Mouse (Mus musculus): ENCODE measurements around the gene Cubn. TPM values are rescaled to one million over a fixed set of nuclear protein-coding genes. Genes with fewer than 3 reads are reported as not detected.

Gene Cubn
- 0.27 and 0.30 TPM in 2 replicates for polyA plus RNA-seq (2016; fragmentation: Nextera tagmentation; extraction: Ambion mirVana)

- DNase-seq (ENCODE audit: low spot score), result no peak
- Histone ChIP-seq H3K27me3 (ENCODE audit: insufficient read depth, poor library complexity, severe bottlenecking) (no peaks in the 10 kb centered on the region), H3K4me3 (no peak within 1 kb of the TSS), H3K4me1 (replicated peaks) (peaks cover 9% of the 10 kb centered on the region; the same call in 1 of the 2 replicates), H3K9me3 (no peaks in the 10 kb centered on the region), H3K36me3 (no peaks in the 10 kb centered on the region), H3K27ac (0 out of 2 replicates have a peak within 1 kb of the TSS, but pooled peaks have one; percentile 45)
- WGBS, result 47% methylated on average over 8 of the region's 8 CpGs
Measured at GRCm38 (mm10) chr2:13491734-13492133, at the start of gene Cubn. Gene Cubn, minus strand, starts transcription at chr2:13491813.

GRCm38 (mm10) chr2:13539860-13540259, 48.2 kb upstream of the Cubn start:
- 87% methylated on average over 1 of the region's 1 CpGs for WGBS
- H3K36me3 ChIP-seq, result no peaks in the 10 kb centered on the region

GRCm38 (mm10) chr2:13538704-13539377, 47.2 kb upstream of the Cubn start:
- H3K36me3 ChIP-seq, result no peaks in the 10 kb centered on the region
- H3K9me3 ChIP-seq, result no peaks in the 10 kb centered on the region
- no peak overlapping the region for H3K4me3 ChIP-seq
- no peak overlapping the region for H3K27ac ChIP-seq
- WGBS, result 76% methylated on average over 6 of the region's 6 CpGs
- DNase-seq (ENCODE audit: low spot score), result no peak
- peaks cover 9% of the 10 kb centered on the region for H3K4me1 ChIP-seq (replicated peaks)
- H3K27me3 ChIP-seq (ENCODE audit: insufficient read depth, poor library complexity, severe bottlenecking), result no peaks in the 10 kb centered on the region

More at GRCm38 (mm10) chr2:13539860-13540259, 48.2 kb upstream of the Cubn start:
- Histone ChIP-seq H3K9me3 (no peaks in the 10 kb centered on the region), H3K27ac (no peak overlapping the region), H3K4me1 (replicated peaks) (peaks cover 19% of the 10 kb centered on the region), H3K4me3 (no peak overlapping the region), H3K27me3 (ENCODE audit: insufficient read depth, poor library complexity, severe bottlenecking) (no peaks in the 10 kb centered on the region)
- DNase-seq (ENCODE audit: low spot score), result no peak

- Histone ChIP-seq H3K9me3 (no peaks in the 10 kb centered on the region), H3K4me3 (no peak overlapping the region), H3K36me3 (no peaks in the 10 kb centered on the region), H3K27ac (no peak overlapping the region), H3K27me3 (ENCODE audit: insufficient read depth, poor library complexity, severe bottlenecking) (no peaks in the 10 kb centered on the region), H3K4me1 (replicated peaks) (peaks cover 5% of the 10 kb centered on the region; the same call in 1 of the 2 replicates)
- WGBS, result 90% methylated on average over 2 of the region's 2 CpGs
- no peak for DNase-seq (ENCODE audit: low spot score)
Measured at GRCm38 (mm10) chr2:13538258-13538657, 46.6 kb upstream of the Cubn start.

GRCm38 (mm10) chr2:13537733-13538132, 46.1 kb upstream of the Cubn start:
- Histone ChIP-seq H3K36me3 (no peaks in the 10 kb centered on the region), H3K4me1 (replicated peaks) (no peaks in the 10 kb centered on the region), H3K27me3 (ENCODE audit: insufficient read depth, poor library complexity, severe bottlenecking) (no peaks in the 10 kb centered on the region), H3K9me3 (no peaks in the 10 kb centered on the region), H3K27ac (no peak overlapping the region), H3K4me3 (no peak overlapping the region)
- WGBS, result 14% methylated on average over 2 of the region's 2 CpGs
- peak; percentile 16 for DNase-seq (ENCODE audit: low spot score)

- H3K27me3 ChIP-seq (ENCODE audit: insufficient read depth, poor library complexity, severe bottlenecking), result no peaks in the 10 kb centered on the region
Measured at GRCm38 (mm10) chr2:13536747-13537146, 45.1 kb upstream of the Cubn start.

GRCm38 (mm10) chr2:13530639-13531038, 39.0 kb upstream of the Cubn start:
- H3K4me3 ChIP-seq, result no peak overlapping the region
- H3K27ac ChIP-seq, result no peak overlapping the region
- H3K4me1 ChIP-seq (replicated peaks), result 0 out of 2 replicates have a peak, but pooled peaks cover 7% of the 10 kb centered on the region
- no peaks in the 10 kb centered on the region for H3K36me3 ChIP-seq
- 90% methylated on average over 6 of the region's 6 CpGs for WGBS
- peaks cover 5% of the 10 kb centered on the region; the same call in 1 of the 2 replicates for H3K27me3 ChIP-seq (ENCODE audit: insufficient read depth, poor library complexity, severe bottlenecking)
- H3K9me3 ChIP-seq, result no peaks in the 10 kb centered on the region
- DNase-seq (ENCODE audit: low spot score), result no peak

More at GRCm38 (mm10) chr2:13536747-13537146, 45.1 kb upstream of the Cubn start:
- Histone ChIP-seq H3K4me1 (replicated peaks) (no peaks in the 10 kb centered on the region), H3K4me3 (no peak overlapping the region), H3K27ac (no peak overlapping the region), H3K9me3 (no peaks in the 10 kb centered on the region), H3K36me3 (no peaks in the 10 kb centered on the region)
- DNase-seq (ENCODE audit: low spot score), result no peak

GRCm38 (mm10) chr2:13529253-13529933, 37.8 kb upstream of the Cubn start:
- Histone ChIP-seq H3K9me3 (no peaks in the 10 kb centered on the region), H3K4me3 (no peak overlapping the region), H3K4me1 (replicated peaks) (0 out of 2 replicates have a peak, but pooled peaks cover 7% of the 10 kb centered on the region), H3K27ac (no peak overlapping the region), H3K27me3 (ENCODE audit: insufficient read depth, poor library complexity, severe bottlenecking) (peaks cover 5% of the 10 kb centered on the region; the same call in 1 of the 2 replicates), H3K36me3 (no peaks in the 10 kb centered on the region)
- whole genome bisulfite sequencing, result 92% methylated on average over 3 of the region's 3 CpGs
- DNase-seq (ENCODE audit: low spot score), result no peak

- Histone ChIP-seq H3K27ac (no peak overlapping the region), H3K4me3 (no peak overlapping the region), H3K27me3 (ENCODE audit: insufficient read depth, poor library complexity, severe bottlenecking) (peaks cover 5% of the 10 kb centered on the region; the same call in 1 of the 2 replicates), H3K4me1 (replicated peaks) (0 out of 2 replicates have a peak, but pooled peaks cover 12% of the 10 kb centered on the region), H3K9me3 (no peaks in the 10 kb centered on the region), H3K36me3 (no peaks in the 10 kb centered on the region)
- DNase-seq (ENCODE audit: low spot score), result no peak
- WGBS, result 77% methylated on average over 4 of the region's 4 CpGs
Measured at GRCm38 (mm10) chr2:13527531-13527930, 35.9 kb upstream of the Cubn start.

GRCm38 (mm10) chr2:13527125-13527524, 35.5 kb upstream of the Cubn start:
- Histone ChIP-seq H3K36me3 (no peaks in the 10 kb centered on the region), H3K4me1 (replicated peaks) (0 out of 2 replicates have a peak, but pooled peaks cover 12% of the 10 kb centered on the region), H3K9me3 (no peaks in the 10 kb centered on the region), H3K27ac (no peak overlapping the region), H3K27me3 (ENCODE audit: insufficient read depth, poor library complexity, severe bottlenecking) (peaks cover 5% of the 10 kb centered on the region; the same call in 1 of the 2 replicates), H3K4me3 (no peak overlapping the region)
- 59% methylated on average over 2 of the region's 2 CpGs for WGBS
- no peak for DNase-seq (ENCODE audit: low spot score)

GRCm38 (mm10) chr2:13526205-13526604, 34.6 kb upstream of the Cubn start:
- H3K9me3 ChIP-seq, result no peaks in the 10 kb centered on the region
- no peaks in the 10 kb centered on the region for H3K36me3 ChIP-seq
- 0 out of 2 replicates have a peak, but pooled peaks cover 12% of the 10 kb centered on the region for H3K4me1 ChIP-seq (replicated peaks)
- H3K27ac ChIP-seq, result no peak overlapping the region
- peaks cover 5% of the 10 kb centered on the region; the same call in 1 of the 2 replicates for H3K27me3 ChIP-seq (ENCODE audit: insufficient read depth, poor library complexity, severe bottlenecking)
- no peak overlapping the region for H3K4me3 ChIP-seq
- no peak for DNase-seq (ENCODE audit: low spot score)
- 88% methylated on average over 2 of the region's 2 CpGs for WGBS

GRCm38 (mm10) chr2:13523540-13524456, 32.2 kb upstream of the Cubn start:
- 73% methylated on average over 8 of the region's 8 CpGs for WGBS
- no peak overlapping the region for H3K27ac ChIP-seq

More at GRCm38 (mm10) chr2:13523540-13524456, 32.2 kb upstream of the Cubn start:
- Histone ChIP-seq H3K4me3 (no peak overlapping the region), H3K27me3 (ENCODE audit: insufficient read depth, poor library complexity, severe bottlenecking) (peaks cover under 1% of the 10 kb centered on the region; the same call in 1 of the 2 replicates), H3K36me3 (0 out of 2 replicates have a peak, but pooled peaks cover 4% of the 10 kb centered on the region), H3K4me1 (replicated peaks) (0 out of 2 replicates have a peak, but pooled peaks cover 12% of the 10 kb centered on the region), H3K9me3 (no peaks in the 10 kb centered on the region)
- DNase-seq (ENCODE audit: low spot score), result no peak
